Mouse (Mus musculus) cerebral cortex, adult 2 months (tissue): ENCODE data around the gene Sik3.

Experiments
- WGBS: fragments of 180-500 bp; shearing (Covaris S2); methylation state at CpG from one replicate; pipeline ENCODE4 v1.1.7; 2018; 5-methylcytosine and 5-hydroxymethylcytosine counted together

Gene Sik3

DNA sequence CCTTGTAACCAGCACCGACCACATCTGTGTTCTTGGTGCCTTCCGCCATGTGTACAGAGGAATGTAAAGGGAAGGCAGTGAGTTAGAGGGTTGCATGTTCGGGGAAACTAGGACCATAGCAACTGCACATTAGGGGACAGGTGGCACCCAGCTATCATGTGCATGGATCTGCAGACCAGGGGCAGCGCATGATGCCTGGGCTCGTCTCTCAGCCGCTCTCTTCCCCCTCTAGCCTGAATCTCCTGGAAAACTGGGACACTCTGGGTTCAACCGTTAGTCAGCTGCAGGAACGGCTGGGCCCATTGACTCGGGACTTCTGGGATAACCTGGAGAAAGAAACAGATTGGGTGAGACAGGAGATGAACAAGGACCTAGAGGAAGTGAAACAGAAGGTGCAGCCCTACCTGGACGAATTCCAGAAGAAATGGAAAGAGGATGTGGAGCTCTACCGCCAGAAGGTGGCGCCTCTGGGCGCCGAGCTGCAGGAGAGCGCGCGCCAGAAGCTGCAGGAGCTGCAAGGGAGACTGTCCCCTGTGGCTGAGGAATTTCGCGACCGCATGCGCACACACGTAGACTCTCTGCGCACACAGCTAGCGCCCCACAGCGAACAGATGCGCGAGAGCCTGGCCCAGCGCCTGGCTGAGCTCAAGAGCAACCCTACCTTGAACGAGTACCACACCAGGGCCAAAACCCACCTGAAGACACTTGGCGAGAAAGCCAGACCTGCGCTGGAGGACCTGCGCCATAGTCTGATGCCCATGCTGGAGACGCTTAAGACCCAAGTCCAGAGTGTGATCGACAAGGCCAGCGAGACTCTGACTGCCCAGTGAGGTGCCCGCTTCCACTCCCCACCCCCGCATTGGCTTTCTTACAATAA lies 217.2 kb downstream of the Sik3 start:
- WGBS: 14% methylated on average over 37 of the region's 37 CpGs

DNA sequence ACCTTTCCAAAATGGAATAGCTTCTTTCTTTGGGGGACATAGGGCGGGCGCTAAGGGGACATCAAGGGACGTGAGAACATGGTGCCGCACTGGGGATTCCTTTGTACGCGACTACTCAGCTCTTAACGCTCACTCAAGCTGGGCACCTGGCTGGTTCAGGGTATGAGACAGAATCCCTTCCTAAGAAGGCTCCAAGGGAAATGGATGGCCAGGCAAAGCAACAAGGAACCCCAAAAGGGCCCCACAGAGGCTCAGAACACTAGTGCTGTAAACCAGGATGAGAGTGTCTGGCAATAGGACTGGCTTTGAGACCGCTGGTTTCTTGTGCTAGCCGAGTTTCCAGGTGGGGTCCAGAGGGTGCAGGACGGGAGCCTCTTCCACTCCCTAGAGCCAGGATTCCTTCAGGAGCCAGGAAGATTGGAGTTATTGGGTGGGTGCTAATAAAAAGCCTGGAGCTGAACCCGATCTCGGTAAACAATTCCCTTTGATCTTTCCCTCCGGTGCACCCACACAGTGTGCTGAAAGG lies 217.9 kb downstream of the Sik3 start:
- WGBS: 30% methylated on average over 13 of the region's 13 CpGs

DNA sequence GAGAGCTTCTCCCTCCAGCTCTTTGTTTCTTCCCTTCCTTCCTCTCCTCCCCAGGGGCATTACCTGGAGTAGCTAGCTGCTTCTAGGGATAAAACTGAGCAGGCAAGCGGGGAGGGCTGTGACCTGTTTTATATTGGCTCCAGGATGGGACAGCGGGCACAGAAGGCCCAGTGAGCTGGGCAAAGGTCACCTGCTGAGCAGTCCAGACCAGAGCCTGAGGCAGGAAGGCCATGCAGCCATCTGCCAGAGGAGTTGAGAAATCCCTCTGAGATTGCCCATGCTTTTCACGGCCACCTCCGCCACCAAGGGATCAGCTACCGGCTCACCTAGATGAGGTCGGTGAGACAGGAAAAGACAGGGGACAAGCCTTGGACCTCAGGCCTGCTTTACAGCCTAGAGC lies 222.6 kb downstream of the Sik3 start:
- 91% methylated on average over 6 of the region's 6 CpGs for WGBS

DNA sequence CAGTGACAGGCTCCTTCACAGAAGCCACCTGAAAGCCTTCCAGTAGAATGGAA lies 222.8 kb downstream of the Sik3 start, which contains the start of gene Apoc3:
Gene Apoc3 (minus strand): TSS at position 41 of the 53 bp plus-strand sequence.

DNA sequence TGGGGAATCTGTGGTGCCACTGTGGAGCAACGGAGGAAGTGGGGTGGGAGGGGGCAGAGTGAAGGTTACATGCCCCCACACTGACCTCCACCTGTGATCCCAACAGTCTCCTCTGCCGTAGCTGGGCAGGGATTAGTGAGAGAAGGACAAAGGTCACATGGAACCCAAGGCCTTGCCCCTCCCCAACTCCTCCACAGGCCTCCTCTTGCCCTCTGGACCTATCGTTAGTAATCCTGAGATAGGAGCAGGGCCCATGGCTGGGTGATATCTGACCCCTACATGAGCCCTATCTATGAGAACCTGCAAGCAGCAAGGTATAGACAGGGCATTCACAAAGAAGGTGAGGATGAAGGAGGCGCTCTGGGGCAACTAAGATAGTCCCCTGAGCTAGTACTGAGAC lies 223.0 kb downstream of the Sik3 start:
- WGBS: 86% methylated on average over 4 of the region's 4 CpGs

DNA sequence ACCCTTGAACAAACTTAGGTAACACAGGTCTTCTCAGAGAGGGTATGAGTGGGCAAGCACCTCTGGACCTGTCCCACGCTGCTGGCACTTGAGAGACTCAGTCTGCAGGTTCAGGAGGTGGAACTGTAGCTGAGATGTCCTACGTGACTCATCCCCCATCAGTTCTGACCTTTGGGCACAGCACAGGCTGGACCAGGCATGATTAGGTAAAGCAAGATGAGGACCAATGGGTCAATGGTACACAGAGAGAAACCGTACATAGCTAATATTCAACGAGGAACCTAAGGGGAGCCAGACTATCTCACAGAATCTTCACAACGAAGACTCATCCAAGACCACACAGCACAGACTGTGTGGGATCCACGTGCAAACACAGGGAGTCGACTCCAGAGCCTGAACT lies 226.2 kb downstream of the Sik3 start:
- WGBS: 93% methylated on average over 7 of the region's 7 CpGs

DNA sequence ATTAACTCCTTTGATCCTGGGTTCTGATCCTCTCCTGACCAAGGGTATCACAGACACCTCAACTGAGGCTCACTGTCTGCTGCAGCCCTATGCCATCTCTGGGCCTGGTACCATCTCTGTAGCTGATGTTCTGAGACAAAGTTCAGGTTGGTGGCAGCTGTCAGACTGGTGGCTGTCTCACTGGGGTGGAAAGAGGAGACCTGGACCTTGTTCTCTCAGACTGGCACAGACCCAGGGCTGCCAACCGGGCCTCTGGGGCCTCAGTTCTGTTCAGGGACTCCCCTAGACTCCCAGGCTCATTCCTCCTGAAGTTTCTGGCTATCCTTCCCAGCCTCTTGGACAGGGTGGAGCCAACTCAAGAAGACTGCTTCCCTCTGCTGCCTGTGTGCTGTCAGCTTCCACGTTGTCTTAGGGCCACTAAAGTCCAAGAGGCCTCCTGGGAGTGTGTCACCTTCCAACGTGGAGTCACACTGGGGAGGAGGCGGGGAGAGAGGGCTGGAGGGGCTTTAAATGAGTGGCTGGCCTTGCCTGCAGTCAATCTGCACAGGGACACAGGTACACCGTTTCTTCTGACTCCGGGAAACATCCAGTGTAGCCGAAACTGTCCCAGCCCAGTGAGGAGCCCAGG lies 228.0 kb downstream of the Sik3 start, which contains the start of gene Apoa4:
Gene Apoa4 (plus strand): TSS at position 171 of the 628 bp plus-strand sequence.
- 88% methylated on average over 7 of the region's 7 CpGs for WGBS

DNA sequence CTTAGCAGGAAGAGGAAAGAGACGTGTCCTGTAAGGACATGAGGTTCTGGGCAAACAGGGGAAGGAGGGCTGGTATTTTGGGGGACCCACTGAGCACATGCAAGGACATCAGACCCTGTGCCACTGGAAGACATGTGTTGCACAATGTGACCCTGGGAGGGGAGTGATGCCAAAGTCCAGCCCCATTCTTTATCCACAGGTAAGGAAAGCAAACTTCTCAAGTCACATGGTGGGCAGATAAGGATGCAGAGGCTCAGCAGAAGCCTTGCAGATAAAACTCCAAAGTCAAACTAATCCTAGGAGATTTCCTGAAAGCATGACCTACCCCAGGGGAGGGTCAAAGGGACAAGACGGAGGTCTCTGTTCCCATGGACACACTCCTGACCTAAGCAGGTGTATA lies 229.2 kb downstream of the Sik3 start:
- 78% methylated on average over 2 of the region's 2 CpGs for WGBS

DNA sequence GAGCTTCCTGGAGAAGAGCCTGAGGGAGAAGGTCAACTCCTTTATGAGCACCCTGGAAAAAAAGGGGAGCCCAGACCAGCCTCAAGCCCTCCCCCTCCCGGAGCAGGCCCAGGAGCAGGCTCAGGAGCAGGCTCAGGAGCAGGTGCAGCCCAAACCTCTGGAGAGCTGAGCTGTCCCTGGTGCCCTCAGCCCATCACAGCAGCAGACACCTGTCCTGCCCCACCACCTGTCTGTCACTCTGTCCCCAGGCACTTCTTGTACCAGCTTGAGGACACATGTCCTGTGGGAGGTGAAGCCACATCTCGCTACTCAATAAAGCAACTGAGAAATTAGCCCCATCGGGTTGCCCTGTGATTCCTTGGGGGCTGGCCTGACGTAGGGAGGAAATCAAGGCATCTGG lies 230.5 kb downstream of the Sik3 start:
- 67% methylated on average over 4 of the region's 4 CpGs for WGBS

DNA sequence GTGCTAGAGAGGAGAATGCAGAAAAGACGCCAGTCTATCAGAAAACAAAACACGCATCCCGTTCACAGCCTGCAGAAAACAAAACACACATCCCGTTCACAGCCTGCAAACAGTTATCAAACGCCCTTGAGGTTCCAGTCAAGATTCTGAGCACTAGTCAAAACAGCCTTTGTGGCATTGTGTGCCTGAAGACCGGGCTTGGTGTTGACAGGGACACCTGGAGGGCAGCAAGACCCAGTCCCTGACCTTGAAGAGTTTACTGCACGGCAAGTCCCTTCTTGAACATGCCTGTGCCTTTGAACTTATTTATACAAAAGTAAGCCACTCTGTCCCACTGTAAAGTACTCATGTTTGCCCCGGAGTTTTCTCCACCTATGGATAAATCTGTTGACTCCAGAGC lies 231.0 kb downstream of the Sik3 start:
- WGBS: 56% methylated on average over 8 of the region's 8 CpGs

DNA sequence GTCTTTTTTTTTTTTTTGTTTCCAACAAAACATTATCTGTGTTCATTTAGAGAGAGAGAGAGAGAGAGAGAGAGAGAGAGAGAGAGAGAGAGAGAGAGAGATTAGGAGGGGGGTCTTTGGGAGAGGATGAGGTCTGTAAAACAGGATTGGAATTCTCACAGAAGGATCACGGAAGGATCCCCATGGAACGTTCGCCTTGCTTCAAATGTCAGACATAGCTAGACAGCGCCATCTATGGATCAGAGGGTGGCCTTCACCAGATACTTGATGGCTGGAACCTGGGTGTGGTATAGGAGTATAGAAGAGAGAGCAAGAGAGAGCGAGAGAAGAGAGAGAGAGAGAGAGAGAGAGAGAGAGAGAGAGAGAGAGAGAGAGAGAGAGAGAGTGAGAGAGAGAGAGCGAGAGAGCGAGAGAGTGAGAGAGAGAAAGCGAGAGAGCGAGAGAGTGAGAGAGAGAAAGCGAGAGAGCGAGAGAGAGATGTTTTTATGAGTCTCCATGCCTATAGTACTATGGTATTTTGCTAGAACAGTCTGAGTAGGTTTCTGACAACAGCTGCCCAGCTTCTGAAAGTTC lies 234.2 kb downstream of the Sik3 start:
- 18% methylated on average over 11 of the region's 11 CpGs for WGBS

DNA sequence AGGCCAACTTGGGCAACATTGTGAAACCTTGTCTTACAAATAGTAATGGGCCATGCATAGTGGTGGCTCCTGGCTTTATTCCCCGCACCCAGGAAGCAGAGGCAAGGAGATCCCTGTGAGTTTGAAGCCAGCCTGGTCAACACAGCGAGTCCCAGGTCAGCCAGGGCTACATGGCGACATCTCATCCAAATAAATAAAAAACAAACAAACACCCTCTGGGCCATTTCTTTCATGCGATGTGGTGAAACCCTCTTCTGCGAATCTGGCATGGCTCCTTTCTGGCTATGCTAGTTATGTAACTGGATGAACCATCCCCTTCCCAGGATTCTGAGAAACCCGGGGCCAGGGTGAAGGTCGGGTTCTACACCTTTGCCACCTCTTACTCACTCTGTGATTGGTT lies 243.6 kb downstream of the Sik3 start:
- WGBS: 91% methylated on average over 7 of the region's 7 CpGs

DNA sequence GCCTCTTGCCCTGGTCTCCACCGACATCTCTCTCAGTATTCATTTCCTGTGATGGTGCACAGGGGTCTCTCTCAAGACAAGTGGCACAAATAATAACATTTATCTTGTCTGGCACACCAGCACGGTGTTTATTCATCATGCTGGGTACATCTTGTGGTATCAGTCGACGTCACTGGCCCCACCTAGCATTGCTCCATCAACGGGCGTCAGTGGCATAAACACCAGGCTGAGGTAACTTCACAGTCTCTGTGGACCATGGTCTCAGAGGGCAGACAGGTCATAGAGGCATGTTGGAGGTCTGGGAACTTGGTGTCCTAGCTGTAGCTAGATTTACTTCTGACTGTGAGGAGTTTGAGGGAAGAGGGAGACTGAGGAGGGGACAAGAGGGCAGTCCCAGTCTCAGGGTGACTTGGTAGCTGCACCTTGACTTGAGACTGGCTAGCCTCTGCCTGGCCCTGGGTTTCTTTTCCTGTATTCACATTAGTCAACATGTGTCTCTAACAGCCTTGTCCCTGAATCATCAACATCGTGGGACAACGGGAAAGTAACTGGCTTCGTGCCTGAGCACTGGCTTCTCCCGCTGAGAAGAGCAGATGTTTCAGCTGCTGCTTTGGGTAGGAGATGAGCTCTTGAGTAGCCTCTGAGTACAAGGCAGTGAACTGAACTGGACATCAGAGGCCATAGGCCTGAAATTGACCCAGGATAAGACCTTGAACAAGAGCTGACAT lies 244.2 kb downstream of the Sik3 start:
- 82% methylated on average over 10 of the region's 10 CpGs for WGBS

DNA sequence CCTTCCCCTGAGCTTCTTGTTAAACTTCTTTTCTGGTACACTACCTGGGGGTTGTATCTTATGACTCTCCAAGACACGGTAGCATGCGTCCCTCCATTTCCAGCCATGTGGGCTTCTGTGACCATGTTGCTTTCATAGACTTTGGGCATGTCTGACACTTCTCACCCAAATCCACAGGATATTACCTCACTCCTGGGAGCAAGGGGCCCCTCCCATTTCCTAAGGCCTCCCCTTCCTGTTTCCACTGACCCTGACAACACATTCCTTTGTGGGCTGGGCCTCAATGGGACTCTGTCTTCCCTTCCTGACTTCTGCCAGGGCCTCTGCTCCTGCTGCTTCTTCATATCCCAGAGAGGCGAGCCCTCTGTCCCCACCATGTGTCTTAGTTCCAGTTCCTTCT lies 244.9 kb downstream of the Sik3 start:
- 92% methylated on average over 3 of the region's 3 CpGs for WGBS

DNA sequence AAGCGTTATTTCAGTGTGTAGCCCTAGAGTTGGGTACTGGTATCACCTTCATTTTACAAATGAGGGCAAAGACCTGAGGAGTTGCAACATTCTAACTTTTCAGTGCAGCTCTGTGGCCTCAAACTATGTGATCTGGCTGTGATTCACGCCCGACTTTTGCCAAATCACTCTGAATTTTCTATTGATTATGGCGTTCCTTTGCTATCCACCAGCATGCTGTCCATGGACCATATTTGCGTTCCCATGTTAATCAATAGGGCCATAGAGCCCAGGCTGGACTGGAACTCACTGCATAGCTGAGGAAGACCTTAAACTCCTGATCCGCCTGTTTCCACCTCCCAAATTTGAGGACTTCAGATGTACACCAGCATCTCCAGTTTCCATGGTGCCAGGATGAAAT lies 246.5 kb downstream of the Sik3 start:
- 90% methylated on average over 6 of the region's 6 CpGs for WGBS

DNA sequence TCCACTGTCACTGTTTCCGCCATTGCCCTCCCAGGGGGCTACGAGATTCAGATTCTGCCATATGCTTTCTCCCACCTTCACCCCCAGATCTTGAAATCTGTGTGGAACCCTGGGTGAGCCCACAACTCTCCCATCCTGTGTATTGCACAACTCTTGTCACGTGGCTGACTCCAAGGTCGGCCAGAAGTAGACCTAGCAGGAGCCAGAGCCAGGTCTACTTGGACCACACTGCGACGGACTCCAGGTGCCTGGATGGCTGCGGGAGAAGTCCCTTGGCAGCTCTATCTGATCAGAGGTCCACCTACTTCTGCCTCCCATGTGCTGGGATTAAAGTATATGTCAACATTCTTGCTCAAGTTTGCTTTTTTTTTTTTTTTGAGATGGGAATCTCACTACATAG lies 248.5 kb downstream of the Sik3 start:
- 92% methylated on average over 7 of the region's 7 CpGs for WGBS

DNA sequence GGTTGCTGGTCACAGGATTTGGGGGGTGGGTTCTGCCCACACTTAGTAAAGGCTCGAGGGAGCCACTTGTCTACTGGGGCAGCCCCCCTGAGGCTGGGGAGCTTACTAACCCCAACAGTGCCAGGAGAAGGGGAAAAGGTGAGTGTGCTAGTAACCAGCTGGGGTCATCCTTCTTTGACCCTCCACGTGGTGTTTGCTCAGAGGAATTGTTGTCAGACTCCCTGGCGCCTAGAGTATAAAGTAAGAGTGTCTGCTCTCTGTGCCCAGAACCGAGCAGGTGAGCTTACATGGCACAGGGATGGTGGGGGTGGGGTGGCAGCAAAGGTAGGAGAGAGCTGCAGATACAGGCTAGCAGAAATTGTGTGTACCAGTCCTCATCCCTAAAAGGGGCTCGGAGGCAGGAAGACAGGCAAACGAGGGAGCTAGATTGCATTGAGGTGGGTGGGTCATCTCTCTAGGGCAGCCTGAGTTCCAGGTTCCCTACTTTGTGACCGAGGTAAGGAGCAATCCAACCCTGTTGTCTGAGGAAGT lies 255.8 kb downstream of the Sik3 start, which contains the start of gene Apoa5:
Gene Apoa5 (plus strand): TSS at position 291 of the 531 bp plus-strand sequence.
- 55% methylated on average over 7 of the region's 7 CpGs for WGBS

DNA sequence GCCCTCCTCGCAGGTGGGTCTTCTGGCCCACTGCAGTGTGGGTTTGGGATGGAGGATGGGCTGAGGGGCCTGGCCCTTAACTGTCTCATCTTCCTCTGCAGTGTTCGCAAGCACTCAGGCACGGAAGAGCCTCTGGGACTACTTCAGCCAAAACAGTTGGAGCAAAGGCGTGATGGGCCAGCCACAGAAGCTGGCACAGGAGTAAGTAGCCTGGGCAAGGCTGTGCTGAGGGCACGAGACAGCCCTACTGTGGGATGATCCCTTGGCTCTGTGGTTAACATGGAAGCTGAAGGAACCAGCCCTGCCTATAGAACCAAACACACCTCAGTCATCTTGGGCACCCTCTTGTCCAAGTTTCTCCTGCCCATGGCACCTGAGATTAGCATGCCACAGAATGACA lies 256.5 kb downstream of the Sik3 start:
- WGBS: 84% methylated on average over 5 of the region's 5 CpGs

DNA sequence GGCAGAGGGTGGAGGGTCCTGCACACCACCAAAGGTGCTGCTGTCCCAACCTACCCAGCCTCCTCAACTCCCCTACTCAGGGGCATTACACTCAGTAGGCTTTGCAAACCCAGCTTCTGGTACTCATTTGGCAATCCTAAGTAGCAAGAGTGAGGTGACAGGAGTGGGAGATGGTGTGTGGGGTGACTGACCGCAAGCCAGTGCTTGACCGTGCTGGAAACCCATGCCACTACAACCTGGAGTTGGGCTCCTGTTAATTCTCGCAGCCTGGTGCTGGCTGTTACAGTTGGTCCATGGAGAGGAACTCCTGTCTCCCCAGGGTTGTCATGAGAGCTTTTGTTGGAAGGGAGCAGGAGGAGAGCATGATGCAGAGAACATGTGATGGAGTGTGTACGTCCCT lies 258.2 kb downstream of the Sik3 start:
- 92% methylated on average over 4 of the region's 4 CpGs for WGBS

DNA sequence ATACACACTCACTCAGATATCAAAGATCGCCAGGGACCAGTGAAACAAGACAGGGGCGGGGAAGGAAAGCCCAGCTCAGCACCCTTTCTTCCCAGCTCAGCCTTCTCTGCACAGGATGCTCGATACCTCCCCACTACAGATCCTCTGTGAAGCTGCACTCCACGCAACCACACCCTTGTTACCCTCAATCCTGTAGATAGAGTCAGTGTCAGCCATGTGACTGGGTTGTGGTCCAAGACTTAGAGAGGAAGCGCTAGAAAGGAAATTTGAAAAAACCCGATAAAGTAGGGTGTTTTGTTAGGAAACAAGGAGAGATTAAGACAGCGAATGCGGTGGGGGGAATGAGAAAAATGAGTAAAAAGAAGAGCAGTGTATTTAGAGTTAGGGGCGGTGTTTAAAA lies 259.4 kb downstream of the Sik3 start:
- WGBS: 78% methylated on average over 9 of the region's 9 CpGs

DNA sequence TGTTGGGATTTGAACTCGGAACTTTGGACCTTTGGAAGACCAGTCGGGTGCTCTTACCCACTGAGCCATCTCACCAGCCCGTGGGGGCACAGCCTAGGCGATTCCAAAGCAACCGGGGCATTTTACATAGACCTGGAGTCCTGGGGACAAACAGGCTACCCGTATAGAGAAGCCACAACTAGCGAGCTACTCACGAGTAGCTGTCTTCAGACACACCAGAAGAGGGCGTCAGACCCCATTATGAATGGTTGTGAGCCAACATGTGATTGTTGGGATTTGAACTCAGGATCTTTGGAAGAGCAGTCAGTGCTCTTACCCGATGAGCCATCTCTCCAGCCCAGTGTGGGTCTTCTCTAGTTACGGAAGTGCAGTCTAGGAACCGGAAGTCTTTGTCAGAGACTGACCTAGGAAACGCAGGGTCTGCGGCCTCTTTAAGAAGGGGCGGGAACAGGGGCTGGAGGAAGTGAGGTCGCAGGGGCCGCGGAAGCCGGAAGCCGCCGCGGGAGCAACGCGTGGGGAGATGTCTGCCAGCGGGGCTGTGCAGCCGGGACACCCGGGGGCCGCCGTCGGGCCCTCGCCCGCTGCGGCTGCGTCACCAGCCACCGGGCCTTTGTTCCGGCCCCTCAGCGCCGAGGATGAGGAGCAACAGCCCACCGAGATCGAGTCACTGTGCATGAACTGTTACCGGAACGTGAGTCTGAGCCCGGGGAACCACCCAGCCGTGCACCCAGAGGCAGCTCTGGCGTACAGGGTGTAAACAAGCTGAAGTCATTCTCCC lies 260.2 kb downstream of the Sik3 start, which contains the start of gene Zpr1:
Gene Zpr1 (plus strand): TSS at position 388 of the 778 bp plus-strand sequence.
- WGBS: 5% methylated on average over 45 of the region's 45 CpGs
